Mouse (Mus musculus) mouse trophoblast stem cell (cell line): ENCODE results near the gene Hmcn1.

Experiments used
- in situ Hi-C, 2 experiments: fragments of 300-500 bp; cut with MseI, MboI; formaldehyde crosslinking; loops; 2 replicates in 1 of 2; 3 replicates in 1 of 2; pipeline ENCODE4 v1.15.1; 2025

Gene Hmcn1

DNA sequence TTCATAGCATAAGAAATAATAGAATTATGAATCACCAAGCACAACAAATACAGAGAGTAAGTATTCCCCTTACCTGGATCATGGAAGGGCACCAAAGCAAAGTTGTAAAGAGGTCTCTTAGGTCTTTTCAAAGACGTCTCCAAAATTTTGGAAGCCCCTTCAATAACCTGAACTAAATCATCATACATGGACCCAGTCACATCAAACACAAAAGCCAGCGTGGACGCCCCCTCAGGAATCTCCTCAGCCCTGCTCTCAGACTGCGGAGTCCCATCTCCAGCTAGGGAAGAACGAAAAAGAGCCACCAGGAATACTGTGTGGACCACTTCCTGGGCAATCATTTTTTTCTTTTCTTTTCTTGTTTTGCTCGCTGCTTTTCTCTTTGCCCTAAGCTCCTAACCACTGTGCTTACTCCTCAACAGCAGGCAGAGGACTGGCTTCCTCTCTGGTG is 499 bp downstream of the Hmcn1 start:
- in situ Hi-C loops, result no loop called here

DNA sequence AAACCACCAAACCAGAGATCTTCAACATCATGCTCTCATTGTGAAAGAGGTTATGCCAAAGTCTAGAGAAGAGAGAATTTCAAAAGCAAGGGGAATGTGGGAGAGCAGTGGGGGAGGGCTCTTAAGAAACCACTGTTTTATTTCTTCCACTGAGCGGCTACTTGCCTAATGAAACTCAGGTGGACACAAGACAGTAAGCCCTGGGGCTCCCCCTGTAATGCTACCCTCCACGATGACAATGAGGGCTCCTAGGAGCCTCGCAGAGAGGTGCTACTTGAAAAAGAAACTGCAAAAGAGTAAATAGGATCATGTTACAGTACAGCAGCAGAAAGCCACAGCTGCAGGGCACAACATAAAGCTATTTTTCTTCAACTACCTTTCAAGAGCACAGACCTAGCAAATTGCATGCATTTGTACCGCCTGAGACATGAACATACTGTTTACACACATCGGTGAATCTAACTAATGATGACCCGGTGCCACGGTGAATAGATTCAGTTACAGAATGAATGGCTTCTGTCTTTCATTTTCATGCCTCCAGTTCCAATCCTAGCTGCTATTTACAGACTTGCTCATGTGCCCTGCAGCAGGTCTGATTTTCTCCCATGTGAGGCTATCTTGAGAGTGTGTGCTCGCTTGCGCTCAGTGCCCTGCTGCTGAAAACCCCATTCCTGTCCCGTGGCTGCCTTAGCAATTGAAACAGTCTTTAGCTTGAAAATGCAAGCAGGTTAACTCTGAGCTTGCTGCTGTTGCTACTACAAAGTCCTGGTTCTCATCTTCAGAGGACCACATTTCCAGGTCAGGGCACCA is 1.3 kb downstream of the Hmcn1 start:
- in situ Hi-C loops, result no loop called here

DNA sequence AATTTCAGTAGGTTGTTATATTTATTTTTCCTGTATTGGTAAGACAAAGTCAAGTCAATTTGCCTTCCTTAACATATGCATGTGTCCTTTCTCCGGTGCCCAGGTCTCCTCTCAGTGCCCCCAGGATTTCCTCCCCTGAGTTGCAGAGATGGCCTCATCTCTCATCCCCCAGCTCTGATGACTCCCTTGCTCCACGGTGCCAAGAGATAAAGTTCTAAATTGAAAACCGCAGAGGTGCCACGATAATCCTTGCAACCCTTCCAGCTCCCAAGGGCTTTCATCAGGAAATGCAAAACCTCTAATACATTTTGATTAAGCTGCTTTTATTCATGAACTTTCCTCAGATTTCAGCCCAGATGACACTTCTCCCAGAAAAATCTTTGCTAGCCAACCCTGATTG is 8.3 kb downstream of the Hmcn1 start:
- in situ Hi-C loops, result no loop called here

DNA sequence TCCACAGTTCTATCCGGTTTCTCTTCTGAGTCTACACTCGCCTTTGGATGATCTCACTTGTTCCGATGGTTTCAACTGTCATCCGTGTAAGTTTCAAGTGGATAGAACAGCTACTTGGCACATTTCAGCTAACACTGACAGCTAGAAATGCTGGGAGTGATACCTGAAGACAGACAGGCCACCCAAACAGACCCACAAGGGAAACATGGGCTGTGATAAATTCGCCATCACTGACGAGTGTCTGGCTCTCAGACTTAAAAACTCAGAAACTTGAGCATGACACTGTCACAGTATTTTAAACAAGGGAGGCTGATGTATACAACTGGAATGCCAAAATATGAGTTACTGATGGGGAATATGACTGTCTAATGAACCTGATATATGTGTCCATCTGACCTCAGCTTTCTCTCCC is 9.1 kb downstream of the Hmcn1 start:
- in situ Hi-C loops, result no loop called here

DNA sequence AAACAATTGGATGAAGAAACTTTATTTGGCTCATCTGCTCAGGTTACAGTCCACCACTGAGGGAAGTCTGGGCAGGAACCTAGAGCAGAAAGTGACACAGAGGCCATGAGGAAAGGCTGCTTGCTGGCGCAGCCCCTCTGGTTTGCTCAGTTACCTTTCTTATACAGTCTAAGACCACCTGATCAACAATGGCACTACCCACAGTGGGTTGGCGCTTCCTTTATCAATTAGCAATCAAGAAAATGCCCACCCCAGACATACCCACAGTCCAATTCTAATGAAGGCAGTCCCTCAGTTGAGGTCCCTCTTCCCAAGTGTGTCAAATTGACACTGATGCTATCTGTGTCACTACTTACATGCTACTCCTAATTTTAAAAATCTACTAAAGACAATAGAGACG is 14.6 kb downstream of the Hmcn1 start:
- in situ Hi-C loops, result no loop called here

DNA sequence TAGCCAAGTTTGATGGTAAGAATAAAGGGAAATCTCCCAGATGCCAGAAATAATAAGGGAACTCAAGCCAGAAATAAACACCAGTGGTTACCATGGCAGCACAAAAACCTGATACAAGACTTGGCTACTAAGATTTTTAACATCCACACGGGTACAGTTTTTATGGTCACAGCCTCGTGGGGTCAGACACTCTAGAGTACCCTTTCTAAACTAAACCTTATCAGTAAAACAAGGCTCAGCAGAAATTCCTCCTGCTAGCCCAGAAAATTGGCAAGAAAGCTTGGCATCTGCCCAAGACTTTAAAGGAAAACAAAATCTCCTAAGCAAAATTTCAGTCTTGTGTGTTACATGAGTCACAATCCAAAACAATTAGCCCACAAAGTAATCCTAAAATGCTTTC is 17.0 kb downstream of the Hmcn1 start:
- in situ Hi-C loops, result no loop called here

DNA sequence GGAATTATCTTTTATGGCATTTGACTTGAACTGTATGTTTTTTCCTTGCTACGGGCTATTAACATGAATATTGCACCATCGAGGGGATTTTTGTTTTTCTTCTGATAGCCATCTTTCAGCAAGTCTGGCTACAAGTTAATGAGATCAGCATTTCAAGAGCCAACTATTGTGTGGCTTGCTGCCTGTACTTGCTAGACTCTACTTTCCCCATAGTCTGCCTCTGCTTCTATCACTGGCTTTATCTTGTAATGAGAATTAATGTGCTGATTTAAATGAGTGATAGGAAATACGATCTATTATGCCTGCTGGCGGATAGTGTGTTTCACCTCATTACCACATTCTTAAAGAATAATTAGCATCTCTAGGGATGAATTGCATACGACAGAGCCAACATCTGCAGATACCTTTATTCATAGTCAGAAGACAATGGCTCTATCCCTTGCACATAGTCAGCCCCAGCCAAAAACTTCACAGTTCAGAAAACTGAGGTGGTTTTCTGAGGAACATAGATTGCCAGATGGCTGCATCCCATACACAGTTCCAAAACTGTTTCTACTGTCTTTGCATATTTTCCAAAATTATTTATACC is 33.7 kb downstream of the Hmcn1 start:
- in situ Hi-C loops, result no loop called here

DNA sequence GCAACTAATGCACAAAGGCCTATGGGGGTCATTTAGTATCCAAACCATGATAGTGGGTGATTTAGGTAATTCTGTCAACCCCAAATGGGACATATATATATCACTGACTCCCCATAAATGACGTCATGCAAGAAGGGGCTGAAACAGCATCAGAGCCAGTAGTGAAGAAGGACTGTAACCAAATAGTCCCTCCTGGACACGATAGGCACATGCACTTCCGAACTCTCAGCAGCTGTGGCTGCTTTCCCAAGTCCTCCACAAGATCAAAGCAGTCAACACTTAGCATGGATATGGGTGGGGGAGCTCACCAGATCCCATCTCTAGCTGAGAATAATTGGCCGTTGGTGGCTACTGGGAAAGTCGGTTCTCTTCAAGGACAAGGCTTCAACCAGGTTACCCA is 42.2 kb downstream of the Hmcn1 start:
- in situ Hi-C loops, result no loop called here

DNA sequence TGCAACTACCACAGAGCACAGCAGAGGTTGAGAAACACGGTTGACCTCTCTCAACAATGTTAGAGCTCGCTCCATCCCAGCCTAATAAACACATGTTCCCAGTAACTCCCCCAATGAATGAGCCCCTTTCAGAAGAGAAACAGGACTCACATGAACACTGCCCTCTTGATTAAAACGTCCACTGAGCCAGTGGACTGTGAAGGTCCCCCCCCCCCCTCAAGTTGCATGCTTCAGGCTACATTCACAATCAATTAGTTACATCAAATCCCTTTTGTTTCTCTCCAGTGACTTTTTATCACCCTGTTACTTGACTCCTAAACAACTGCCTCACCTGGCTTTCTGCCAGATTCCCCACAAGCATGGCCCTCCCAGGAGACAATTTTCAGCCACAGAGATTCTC is 43.2 kb downstream of the Hmcn1 start:
- in situ Hi-C loops, result no loop called here

DNA sequence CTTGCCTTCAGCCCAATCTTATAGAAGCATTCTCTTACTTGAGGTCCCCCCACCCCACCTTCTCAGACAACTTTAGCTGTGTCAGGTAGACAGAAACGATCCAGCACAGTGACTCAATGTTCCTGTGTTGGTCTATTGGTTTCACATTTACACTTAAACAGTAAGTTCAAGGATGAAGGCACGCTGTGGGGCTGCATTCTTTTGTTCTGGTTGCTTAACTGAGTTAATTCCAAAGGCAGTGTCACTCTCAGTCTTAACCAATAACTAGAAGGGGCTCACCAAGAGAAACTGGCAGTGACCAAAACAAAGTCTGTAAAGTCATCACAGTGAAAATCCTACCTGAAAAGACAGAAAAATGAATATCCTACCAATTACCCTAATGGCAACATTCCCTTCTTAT is 44.3 kb downstream of the Hmcn1 start:
- in situ Hi-C loops, result no loop called here

DNA sequence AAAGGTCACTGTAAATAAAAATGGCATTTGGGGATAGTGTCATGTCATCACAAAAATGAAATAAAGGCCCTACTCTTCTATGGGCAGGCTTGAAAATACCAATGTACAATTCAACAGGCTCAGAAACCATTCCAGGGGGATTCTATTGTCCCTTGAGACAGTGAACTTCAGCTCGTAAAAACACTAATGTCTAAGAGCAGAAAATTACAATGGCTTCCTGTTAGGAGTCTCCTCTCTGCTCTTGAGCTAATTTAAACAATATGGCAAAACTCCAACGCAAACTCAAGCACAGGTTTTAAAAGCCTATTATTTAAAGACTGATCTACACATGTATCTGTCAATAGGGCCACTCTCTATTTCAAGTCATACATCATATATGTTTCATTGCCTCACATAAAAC is 49.6 kb downstream of the Hmcn1 start:
- in situ Hi-C loops, result no loop called here

DNA sequence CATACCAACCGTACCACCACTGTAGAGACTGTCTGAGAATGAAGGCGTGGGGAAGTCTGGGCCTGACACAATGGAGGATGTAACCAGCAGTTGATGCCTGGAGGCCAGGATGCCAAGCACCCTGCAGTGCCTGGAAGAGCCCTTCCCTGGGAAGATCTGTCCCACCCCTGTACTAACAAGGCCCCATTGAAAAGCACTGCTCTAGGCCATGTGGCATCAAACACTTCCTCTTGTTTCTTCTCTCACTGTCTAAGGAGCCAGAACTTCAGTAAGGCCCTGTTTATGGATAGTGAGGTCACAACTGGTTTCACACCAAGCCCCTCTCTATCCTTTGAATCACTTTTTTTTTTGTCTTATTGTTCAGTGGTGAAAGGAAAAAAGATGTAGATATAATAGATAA is 51.1 kb downstream of the Hmcn1 start:
- in situ Hi-C loops, result no loop called here

DNA sequence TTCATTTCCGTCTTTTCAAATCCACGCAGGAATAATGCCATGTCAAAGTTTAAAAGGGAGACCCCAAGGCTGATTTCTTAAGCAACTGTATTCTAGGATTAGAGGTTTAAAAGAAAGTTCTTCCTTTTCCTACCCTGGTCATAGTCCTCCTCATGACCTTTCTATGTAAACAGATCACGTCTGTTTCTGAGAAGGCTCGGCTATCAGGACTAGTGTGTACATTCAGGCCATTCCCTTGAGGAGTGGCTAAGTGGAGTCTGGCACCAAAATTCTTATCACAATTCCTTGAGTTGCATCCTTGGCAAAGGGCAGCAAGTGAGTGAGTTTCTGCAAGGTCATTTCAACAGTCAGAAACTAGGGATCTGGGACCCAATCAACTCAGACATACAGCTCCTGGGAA is 56.4 kb downstream of the Hmcn1 start:
- in situ Hi-C loops, result no loop called here

DNA sequence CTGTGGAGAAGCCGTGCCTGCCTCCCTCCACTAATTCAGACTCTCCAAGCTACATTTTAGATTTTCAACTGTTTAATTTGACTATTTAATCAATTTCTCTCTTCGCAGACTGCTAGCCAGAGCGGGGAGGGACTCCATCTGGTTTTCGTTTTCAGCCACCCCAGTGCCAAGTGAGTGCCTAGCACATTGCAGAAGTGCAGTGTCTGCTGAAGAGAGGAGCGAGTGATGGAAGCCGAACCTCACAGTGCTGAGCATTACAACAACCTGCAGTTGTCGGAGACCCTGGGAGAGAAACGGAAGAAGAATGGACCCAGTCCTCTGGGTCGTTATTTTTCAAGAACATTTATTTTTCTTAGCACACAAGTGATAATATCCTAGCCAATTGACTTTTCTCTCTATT is 59.6 kb downstream of the Hmcn1 start:
- in situ Hi-C loops, result no loop called here

DNA sequence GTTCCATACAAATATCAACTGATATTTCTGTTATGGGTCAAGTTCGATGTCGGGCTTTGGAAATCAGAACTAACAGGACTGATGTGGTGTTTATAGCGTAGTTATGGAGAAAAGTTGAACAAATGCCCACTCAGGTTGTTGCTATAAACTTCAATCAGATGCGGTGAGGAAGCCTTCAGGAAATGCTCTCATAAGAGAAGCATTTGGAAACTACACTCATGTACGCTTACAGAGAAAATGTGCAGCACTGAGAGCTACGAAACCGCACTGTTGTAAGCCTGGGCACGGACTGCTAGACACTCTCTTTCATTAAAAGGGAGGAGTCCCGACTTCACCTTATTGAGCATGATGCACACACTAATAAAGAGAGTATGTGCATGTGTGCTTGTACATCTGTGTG is 72.4 kb downstream of the Hmcn1 start:
- in situ Hi-C loops, result loop anchor here in 1 of 2 experiments (25.0 kb wide), 1 partner anchor 384 kb away; no protein-coding TSS in a partner anchor

DNA sequence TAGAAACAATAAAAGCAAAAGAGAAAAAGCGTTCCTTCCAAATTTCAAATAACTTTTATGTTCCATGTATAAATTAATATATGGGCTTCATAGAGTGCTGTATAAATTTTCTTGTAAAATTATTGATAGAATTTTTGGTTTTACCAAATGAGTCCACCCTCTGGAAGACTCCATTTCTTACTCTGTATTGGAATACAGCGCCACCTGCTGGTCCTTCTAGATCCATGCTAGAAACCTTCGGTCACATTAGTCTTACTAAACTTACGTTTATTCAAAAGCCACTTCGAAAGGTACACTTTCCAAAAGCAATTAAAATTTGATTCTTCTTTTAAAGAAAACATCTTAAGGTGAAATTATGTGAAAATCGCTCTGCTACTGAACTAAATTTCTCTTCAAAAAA is 73.0 kb downstream of the Hmcn1 start:
- in situ Hi-C loops, result loop anchor here in 1 of 2 experiments (25.0 kb wide), 1 partner anchor 383 kb away; no protein-coding TSS in a partner anchor

DNA sequence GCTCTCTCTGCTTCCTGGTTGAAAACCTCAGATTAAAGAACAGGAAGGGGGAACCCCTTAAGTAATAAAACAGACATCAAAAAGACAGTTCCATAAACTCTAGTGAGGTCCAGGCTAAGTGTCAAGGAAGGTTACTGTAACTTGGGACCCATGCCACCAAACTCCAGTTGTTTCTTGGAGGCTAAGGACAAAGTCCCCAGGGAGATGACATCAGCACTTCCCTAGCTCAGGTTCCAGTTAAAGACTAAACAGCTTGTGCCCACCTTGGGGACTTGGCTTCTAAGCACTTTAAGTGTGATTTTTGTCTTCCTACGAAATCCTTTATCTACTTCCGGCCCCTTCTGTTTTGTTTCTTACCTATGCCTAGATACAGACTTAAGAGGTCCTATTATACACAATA is 78.3 kb downstream of the Hmcn1 start:
- in situ Hi-C loops, result loop anchor here in 1 of 2 experiments (25.0 kb wide), 1 partner anchor 378 kb away; no protein-coding TSS in a partner anchor

DNA sequence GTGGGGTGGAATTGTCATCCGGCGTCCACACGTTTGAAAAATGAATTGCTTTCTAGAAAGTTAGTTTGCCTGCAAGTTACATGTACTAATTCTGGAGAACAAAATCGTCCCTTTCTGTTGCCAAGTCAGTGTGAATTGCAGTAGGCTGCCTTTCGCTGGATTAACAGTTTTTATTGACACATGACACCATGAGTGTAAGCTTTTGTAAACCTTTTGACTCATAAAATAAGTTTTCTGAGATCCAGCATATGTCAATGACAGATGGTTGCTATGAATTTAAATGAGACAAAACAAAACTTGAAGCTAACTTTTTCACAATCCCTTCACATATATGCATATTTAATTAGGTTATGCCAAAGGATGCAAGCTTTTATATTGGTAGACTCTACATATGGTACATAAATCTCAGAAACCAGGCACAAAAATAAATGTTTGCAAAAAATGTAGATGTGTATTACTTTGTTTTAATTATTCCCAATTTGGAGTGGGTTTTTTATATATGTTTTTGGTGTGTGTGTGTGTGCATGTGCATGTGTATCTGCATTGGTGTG is 79.6 kb downstream of the Hmcn1 start:
- in situ Hi-C loops, result loop anchor here in 1 of 2 experiments (25.0 kb wide), 1 partner anchor 376 kb away; no protein-coding TSS in a partner anchor

DNA sequence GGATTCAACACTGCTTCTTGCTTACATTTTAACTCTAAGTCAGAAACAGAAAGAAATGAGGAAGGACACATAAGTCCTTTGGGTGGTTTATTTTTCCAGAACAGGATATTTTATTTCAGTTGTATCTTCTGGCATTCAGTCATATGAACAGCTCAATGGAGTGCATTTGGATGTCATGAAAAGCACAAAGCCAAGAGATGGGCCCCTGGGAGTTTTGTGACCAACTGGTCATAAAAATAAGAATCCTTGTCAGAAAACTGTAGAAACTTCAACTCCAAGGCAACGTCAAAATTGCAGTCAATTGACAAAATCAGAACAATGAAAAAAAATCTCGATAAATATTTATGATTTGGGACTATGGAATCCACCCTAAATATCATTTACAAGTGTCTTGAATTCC is 83.6 kb downstream of the Hmcn1 start:
- in situ Hi-C loops, result loop anchor here in 1 of 2 experiments (25.0 kb wide), 1 partner anchor 372 kb away; no protein-coding TSS in a partner anchor

DNA sequence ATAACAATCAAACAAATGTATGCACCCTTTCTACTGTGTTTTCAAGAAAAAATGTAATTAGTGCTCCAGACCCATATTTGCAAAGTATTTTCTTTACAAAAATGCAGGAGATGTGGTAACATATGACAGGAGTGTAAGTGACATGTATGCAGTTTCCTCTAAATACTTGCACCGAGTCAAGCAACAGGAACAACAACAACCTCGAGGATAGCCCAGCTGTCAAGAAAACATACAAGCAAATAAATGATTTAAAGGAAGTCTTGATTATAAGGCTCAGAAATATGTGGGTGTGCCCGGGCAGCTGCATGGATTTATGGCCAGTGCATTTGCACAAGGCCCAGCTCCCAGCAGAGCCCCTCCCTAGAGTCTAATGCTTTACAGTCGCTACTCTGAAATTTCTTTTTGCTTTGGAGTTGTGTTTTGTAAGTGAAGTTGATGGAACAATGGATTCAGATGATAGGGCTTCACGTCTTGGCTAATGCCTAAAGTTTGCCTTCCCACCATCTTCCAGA is 99.5 kb downstream of the Hmcn1 start:
- in situ Hi-C loops, result no loop called here

DNA sequence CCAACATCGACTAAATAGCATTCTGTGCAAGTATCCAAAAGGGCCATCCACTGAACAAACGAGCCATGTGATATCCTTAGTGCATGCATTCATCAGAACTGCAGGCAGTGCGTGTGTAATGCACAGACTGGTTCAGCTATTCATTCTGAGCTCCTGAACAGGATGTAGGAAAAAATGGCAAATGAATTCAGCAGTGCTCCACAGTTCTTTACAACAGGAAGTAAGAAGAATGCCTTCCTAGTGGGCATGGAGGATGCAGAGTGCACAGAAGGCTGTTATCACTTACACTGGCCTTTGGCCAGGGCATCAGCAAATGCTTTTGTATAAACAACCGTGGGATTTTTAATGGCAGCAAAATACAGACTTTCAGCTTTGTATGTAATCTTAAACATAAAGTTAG is 103.2 kb downstream of the Hmcn1 start:
- in situ Hi-C loops, result no loop called here

DNA sequence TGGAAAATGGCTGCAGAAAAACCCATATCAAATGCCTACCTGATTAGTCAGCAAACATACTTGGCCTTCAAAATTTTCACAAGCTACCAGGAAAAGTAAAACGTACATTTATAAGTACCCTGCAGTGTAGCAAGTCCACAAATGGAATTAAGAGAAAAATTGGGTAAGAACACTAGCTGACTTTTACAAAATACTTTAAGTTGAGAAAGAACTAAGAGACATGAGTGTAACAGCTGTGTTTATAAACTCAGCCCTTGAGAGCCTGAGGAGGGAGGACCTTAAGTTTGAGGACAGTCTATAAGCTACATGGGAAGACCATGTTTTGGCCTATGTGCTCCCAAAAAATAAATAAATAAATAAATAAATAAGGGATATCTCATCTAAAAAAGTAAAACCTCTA is 107.0 kb downstream of the Hmcn1 start:
- in situ Hi-C loops, result no loop called here

DNA sequence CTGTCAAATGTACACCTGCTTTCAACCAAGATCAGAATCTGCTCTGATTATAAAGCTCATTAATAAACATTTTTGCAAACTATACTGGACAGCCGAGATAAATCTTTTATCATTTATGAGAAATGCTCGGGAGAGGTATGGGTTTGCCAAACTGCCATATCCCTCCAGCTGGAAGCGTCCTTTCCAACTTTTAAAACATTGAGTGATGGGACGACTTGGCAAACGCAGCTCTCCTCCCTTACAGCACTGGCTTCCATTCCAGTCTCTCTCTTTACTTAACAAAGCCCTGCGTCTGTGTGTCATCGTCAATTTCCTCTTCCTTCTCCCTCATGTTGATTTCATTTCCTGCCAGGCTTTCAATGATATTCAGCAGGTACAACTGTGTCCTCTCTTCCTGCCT is 114.8 kb downstream of the Hmcn1 start:
- in situ Hi-C loops, result no loop called here
